Mouse (Mus musculus) thymus, postnatal 4 days (tissue): ENCODE data around the gene Rasd1.
"Not testable (repeated sequence)": the region's sequence is repeated elsewhere in the genome, so short reads cannot be mapped to it uniquely, and the experiment has no call there.

Experiments used
- DNase-seq: peaks from one replicate; pipeline ENCODE4 v3.0.0; 2021

The Rasd1 gene

GRCm38 (mm10) chr11:59960476-59961337 lies 4.0 kb downstream of the Rasd1 start:
- DNase-seq, result no peak

- DNase-seq, result no peak
Observed at GRCm38 (mm10) chr11:59959453-59959852, 5.3 kb downstream of the Rasd1 start.

- no peak for DNase-seq
Observed at GRCm38 (mm10) chr11:59956749-59957148, 8.0 kb downstream of the Rasd1 start.

GRCm38 (mm10) chr11:59952892-59953291 lies 11.9 kb downstream of the Rasd1 start:
- no peak for DNase-seq

- DNase-seq, result no peak
Observed at GRCm38 (mm10) chr11:59948401-59948767, 16.4 kb downstream of the Rasd1 start.

GRCm38 (mm10) chr11:59947752-59948400 lies 16.9 kb downstream of the Rasd1 start, which contains the start of gene Med9:
TSS of gene Med9 (plus strand) at chr11:59948206.
- peak; percentile 95 for DNase-seq

- not testable (repeated sequence) for DNase-seq
Observed at GRCm38 (mm10) chr11:59944855-59945254, 19.9 kb downstream of the Rasd1 start.

GRCm38 (mm10) chr11:59941391-59941790 lies 23.4 kb downstream of the Rasd1 start:
- no peak for DNase-seq

GRCm38 (mm10) chr11:59940645-59941044 lies 24.1 kb downstream of the Rasd1 start:
- DNase-seq, result no peak

GRCm38 (mm10) chr11:59939821-59940220 lies 24.9 kb downstream of the Rasd1 start:
- DNase-seq, result no peak

GRCm38 (mm10) chr11:59937615-59938014 lies 27.1 kb downstream of the Rasd1 start:
- DNase-seq, result no peak

GRCm38 (mm10) chr11:59937023-59937422 lies 27.7 kb downstream of the Rasd1 start:
- DNase-seq, result no peak

- no peak for DNase-seq
Observed at GRCm38 (mm10) chr11:59933943-59934342, 30.8 kb downstream of the Rasd1 start.

- DNase-seq, result no peak
Observed at GRCm38 (mm10) chr11:59932560-59933337, 32.0 kb downstream of the Rasd1 start.

- DNase-seq, result no peak
Observed at GRCm38 (mm10) chr11:59930031-59930430, 34.7 kb downstream of the Rasd1 start.

- no peak for DNase-seq
Observed at GRCm38 (mm10) chr11:59921265-59921664, 43.5 kb downstream of the Rasd1 start.

- DNase-seq, result no peak
Observed at GRCm38 (mm10) chr11:59920331-59920730, 44.4 kb downstream of the Rasd1 start.

GRCm38 (mm10) chr11:59919401-59919800 lies 45.3 kb downstream of the Rasd1 start:
- no peak for DNase-seq

- no peak for DNase-seq
Observed at GRCm38 (mm10) chr11:59918014-59918413, 46.7 kb downstream of the Rasd1 start.

- DNase-seq, result no peak
Observed at GRCm38 (mm10) chr11:59913702-59914101, 51.0 kb downstream of the Rasd1 start.
